Mouse (Mus musculus): ENCODE measurements around the gene Hfe.

- TF ChIP-seq CTCF (IDR thresholded peaks at IDR 0.05; ENCODE audit: insufficient read depth, low read depth, low read length) (no peak), POLR2A (IDR thresholded peaks at IDR 0.05; ENCODE audit: insufficient read depth, low read depth, low read length) (no peak)
Measured at GRCm38 (mm10) chr13:23740910-23741309, 30.3 kb upstream of the Hfe start.

Measured in olfactory bulb, adult 2 months (tissue).